Mouse (Mus musculus): ENCODE results near the gene Mre11a. TPM values are rescaled to one million over a fixed set of nuclear protein-coding genes. Genes with fewer than 3 reads are reported as not detected.
"Not testable (repeated sequence)": the region's sequence is repeated elsewhere in the genome, so short reads cannot be mapped to it uniquely, and the experiment has no call there.

The Mre11a gene
- polyA plus RNA-seq, 1 experiment from 2014 or later = 26.7 TPM

DNA sequence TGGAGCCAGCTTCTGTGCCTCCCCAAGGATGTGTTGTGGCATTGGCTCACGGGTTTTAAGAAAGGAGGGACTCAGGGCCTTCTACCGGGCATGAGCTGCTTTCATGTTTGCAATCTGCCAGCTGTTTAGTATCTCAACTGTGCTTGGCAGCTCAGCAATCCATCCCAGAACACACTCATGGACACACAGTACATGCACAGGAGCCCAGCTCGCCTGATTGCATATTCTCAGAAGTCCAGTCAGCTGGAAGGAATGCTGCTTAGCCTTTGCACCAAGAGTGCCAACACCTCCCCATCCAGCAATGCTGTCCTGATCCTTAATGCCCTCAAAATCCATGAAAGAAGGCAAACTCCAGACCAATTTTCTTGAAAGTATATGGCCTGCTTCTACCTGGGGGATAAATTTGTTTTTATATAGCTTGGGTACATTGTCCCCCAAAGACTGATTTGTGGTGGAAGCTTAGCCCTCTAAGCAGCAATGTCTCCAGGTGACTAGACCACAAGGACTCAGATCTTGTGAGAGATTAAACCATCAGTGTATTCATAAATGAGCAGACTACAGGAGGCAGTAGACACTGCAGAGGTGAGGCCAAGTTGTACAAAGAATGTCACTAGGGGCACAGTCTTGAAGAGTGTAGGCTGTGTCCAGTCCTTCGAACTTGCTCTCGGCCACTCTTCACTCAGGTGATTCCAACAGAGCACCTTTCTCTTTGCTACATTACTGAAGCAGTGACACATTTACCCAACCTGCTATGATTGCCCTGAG lies 91.5 kb downstream of the Mre11a start:
- Histone ChIP-seq H3K9me3 (replicated peaks) (no peaks in the 10 kb centered on the region), H3K9ac (no peak overlapping the region), H3K4me3 (no peak overlapping the region), H3K27ac (no peak overlapping the region), H3K36me3 (no peaks in the 10 kb centered on the region), H3K27me3 (replicated peaks) (0 out of 2 replicates have a peak, but pooled peaks cover 4% of the 10 kb centered on the region), H3K4me1 (no peaks in the 10 kb centered on the region), H3K4me2 (no peak overlapping the region)
- WGBS (ENCODE audit: insufficient replicate concordance) = 62% methylated on average over 5 of the region's 5 CpGs
- no peak for ATAC-seq

DNA sequence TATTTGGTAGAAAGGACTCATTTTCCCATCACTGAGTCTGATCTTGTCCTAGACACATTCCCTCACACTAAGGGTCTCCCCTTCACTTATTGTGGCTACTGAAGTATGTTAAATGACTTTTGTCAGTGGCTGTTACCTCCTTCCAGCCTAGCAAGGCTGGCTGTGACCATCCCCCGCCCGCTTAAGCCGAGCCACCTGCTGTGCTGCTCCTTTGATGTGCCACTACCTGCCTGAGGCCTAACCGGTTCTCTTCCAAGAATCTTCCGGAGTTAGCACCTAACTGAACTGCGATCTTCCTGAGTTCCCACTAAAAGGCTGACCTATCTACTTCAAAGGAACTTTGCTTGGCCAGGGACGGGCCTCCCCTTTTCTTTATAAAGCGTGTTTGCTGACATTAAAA lies 92.1 kb downstream of the Mre11a start:
- not testable (repeated sequence) for H3K9ac ChIP-seq; ATAC-seq; H3K4me2 ChIP-seq; H3K9me3 ChIP-seq (replicated peaks); H3K4me3 ChIP-seq; H3K27me3 ChIP-seq (replicated peaks); H3K27ac ChIP-seq; H3K4me1 ChIP-seq; H3K36me3 ChIP-seq
- 49% methylated on average over 8 of the region's 8 CpGs for WGBS (ENCODE audit: insufficient replicate concordance)

DNA sequence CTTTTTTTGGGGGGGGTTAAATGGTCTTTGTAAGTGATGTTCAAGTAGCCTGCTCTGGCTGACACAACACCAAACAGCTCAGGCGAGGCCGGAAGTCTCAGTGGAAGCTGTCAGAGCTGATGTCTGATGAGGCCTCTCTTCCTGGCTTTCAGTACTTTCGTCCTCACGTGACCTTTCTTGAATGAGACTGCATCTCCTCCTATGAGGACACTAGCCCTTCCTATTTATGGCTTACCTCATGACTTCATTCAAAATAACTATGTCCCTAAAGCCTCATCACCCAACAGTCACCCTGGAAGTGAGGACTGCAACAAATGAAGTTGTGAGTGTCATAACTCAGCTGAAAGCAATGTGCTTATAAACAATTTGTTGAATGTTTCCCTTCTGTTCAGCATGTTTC lies 100.2 kb downstream of the Mre11a start:
- no peak overlapping the region for H3K4me2 ChIP-seq
- no peak overlapping the region for H3K9ac ChIP-seq
- no peak overlapping the region for H3K27ac ChIP-seq
- no peaks in the 10 kb centered on the region for H3K9me3 ChIP-seq (replicated peaks)
- H3K4me3 ChIP-seq = no peak overlapping the region
- 30% methylated on average over 4 of the region's 4 CpGs for WGBS (ENCODE audit: insufficient replicate concordance)
- H3K4me1 ChIP-seq = peaks cover 5% of the 10 kb centered on the region; the same call in 1 of the 2 replicates
- H3K36me3 ChIP-seq = no peaks in the 10 kb centered on the region
- no peak for ATAC-seq
- H3K27me3 ChIP-seq (replicated peaks) = no peaks in the 10 kb centered on the region; the same call in 1 of the 2 replicates

DNA sequence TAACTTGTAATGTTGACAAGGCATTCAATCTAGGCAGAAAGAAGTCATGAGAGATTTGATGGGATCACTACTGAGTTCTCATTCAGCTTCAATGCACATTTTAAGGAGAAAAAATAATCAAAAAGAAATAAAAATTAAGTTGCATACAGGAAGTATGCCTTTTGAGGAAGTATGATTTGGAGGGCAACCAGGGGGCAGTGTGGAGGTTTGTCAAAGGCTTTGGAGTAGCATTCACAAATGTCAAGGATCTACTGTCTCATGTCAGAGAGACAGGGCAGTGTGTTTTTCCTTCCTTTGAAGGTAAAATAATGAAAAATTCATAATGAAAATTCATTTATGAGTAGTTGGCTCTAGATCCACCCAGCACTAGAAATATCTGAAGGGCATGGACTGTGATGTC lies 100.7 kb downstream of the Mre11a start:
- no peaks in the 10 kb centered on the region for H3K9me3 ChIP-seq (replicated peaks)
- H3K9ac ChIP-seq = no peak overlapping the region
- H3K4me3 ChIP-seq = no peak overlapping the region
- peaks cover 5% of the 10 kb centered on the region; the same call in 1 of the 2 replicates for H3K4me1 ChIP-seq
- H3K27me3 ChIP-seq (replicated peaks) = no peaks in the 10 kb centered on the region; the same call in 1 of the 2 replicates
- no peaks in the 10 kb centered on the region for H3K36me3 ChIP-seq
- no peak overlapping the region for H3K4me2 ChIP-seq
- no peak overlapping the region for H3K27ac ChIP-seq
- no peak for ATAC-seq

DNA sequence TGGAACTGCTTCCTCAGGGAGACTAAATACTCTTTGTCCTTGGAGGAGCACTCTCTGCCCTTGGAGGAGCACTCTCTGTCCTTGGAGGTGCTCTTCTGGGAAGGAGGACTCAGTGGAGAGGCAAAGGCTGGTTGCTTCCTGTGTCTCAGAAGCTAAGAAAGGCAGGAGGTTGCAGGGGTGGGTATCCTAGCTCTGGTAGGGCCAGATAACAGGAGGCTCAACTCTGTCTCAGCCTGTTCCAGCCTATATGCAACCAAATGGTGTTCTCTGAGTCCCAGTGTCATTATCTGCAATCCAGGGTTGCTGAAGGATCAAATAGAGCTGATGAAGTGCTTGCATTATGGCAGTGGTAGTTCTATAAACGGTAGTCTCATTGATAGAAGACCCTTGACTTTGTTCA lies 101.5 kb downstream of the Mre11a start:
- Histone ChIP-seq H3K9ac (no peak overlapping the region), H3K27me3 (replicated peaks) (no peaks in the 10 kb centered on the region; the same call in 1 of the 2 replicates), H3K4me3 (no peak overlapping the region), H3K4me1 (peaks cover 5% of the 10 kb centered on the region; the same call in 1 of the 2 replicates), H3K27ac (no peak overlapping the region), H3K4me2 (no peak overlapping the region), H3K36me3 (no peaks in the 10 kb centered on the region), H3K9me3 (replicated peaks) (no peaks in the 10 kb centered on the region)
- 40% methylated on average over 1 of the region's 1 CpGs for WGBS (ENCODE audit: insufficient replicate concordance)
- ATAC-seq = peak; percentile 86

Other genes starting within 250 kb of the Mre11a start
- gene Amotl1, start 139.6 kb upstream of the Mre11a start, polyA plus RNA-seq (2016; fragmentation: Nextera tagmentation; extraction: Ambion mirVana) = 3.4 and 3.9 TPM in 2 replicates
- gene Piwil4, start 43.9 kb upstream of the Mre11a start, polyA plus RNA-seq (2016; fragmentation: Nextera tagmentation; extraction: Ambion mirVana) = 0.06 and 0.11 TPM in 2 replicates
- 0.72 and 1.1 TPM in 2 replicates for gene Fut4, start 32.3 kb upstream of the Mre11a start, polyA plus RNA-seq (2016; fragmentation: Nextera tagmentation; extraction: Ambion mirVana)
- not detected in 2 replicates for gene 1700012B09Rik, start 13.6 kb upstream of the Mre11a start, polyA plus RNA-seq (2016; fragmentation: Nextera tagmentation; extraction: Ambion mirVana)
- gene Ankrd49, start 202 bp downstream of the Mre11a start, polyA plus RNA-seq (2016; fragmentation: Nextera tagmentation; extraction: Ambion mirVana) = 38.4 and 44.0 TPM in 2 replicates
- 0.07 TPM in 1 of 2 replicates, not detected in the other for gene Gpr83, start 75.6 kb downstream of the Mre11a start, polyA plus RNA-seq (2016; fragmentation: Nextera tagmentation; extraction: Ambion mirVana)
- gene Izumo1r, start 119.3 kb downstream of the Mre11a start, polyA plus RNA-seq (2016; fragmentation: Nextera tagmentation; extraction: Ambion mirVana) = not detected in 2 replicates